Mouse (Mus musculus) midbrain, embryonic 16.5 days (tissue): ENCODE data around the gene Dus2. TPM values are rescaled to one million over a fixed set of nuclear protein-coding genes. Genes with fewer than 3 reads are reported as not detected.

ENCODE experiments used
- ATAC-seq: fragments of 200-750 bp; cut with Nextera tagmentation; 2 replicates; pipeline ENCODE4 v1.8.0; 2017; ENCODE audit warnings: moderate TSS enrichment
- H3K27ac ChIP-seq: fragments of 300-500 bp; sonication (generic); 2 replicates; pipeline ENCODE4 v1.5.1; 2014; ENCODE audit warnings: mild to moderate bottlenecking, low read length, mixed read lengths
- H3K27me3 ChIP-seq: fragments of 300-500 bp; sonication (generic); 2 replicates; pipeline ENCODE4 v1.6.1; 2014; ENCODE audit warnings: low read depth, low read length, mixed read lengths; ENCODE audit not compliant: control insufficient read depth, insufficient read depth
- H3K36me3 ChIP-seq: fragments of 300-500 bp; sonication (generic); 2 replicates; pipeline ENCODE4 v1.6.1; 2014; ENCODE audit warnings: mild to moderate bottlenecking, low read length, moderate library complexity, mixed read lengths; ENCODE audit not compliant: control insufficient read depth, insufficient read depth
- H3K4me1 ChIP-seq: fragments of 300-500 bp; sonication (generic); 2 replicates; pipeline ENCODE4 v1.6.1; 2014; ENCODE audit warnings: mild to moderate bottlenecking, low read length, mixed read lengths; ENCODE audit not compliant: control insufficient read depth, insufficient read depth
- H3K4me2 ChIP-seq: fragments of 300-500 bp; sonication (generic); 2 replicates; pipeline ENCODE4 v1.6.1; 2014; ENCODE audit warnings: mild to moderate bottlenecking, low read length, mixed read lengths
- H3K4me3 ChIP-seq: fragments of 300-500 bp; sonication (generic); 2 replicates; pipeline ENCODE4 v1.5.1; 2014; ENCODE audit warnings: low read depth, mild to moderate bottlenecking, low read length, moderate library complexity, mixed read lengths
- H3K9ac ChIP-seq: fragments of 300-500 bp; sonication (generic); 2 replicates; pipeline ENCODE4 v1.6.1; 2014; ENCODE audit warnings: low read depth, low read length, mixed read lengths
- H3K9me3 ChIP-seq: fragments of 300-500 bp; sonication (generic); replicated peaks from 2 replicates; pipeline ENCODE4 v1.6.1; 2014; ENCODE audit warnings: mild to moderate bottlenecking, low read length, mixed read lengths; ENCODE audit not compliant: control insufficient read depth, poor library complexity, severe bottlenecking
- WGBS: fragments of 180-500 bp; shearing (Covaris S2); extraction: QIAGEN DNeasy Blood & Tissue Kit; methylation state at CpG from one replicate; pipeline ENCODE4 v1.1.7; 2014; 5-methylcytosine and 5-hydroxymethylcytosine counted together
- polyA plus RNA-seq: library from polyadenylated mRNA; unstranded; fragments of >200 nt; fragmentation: Nextera tagmentation; extraction: Ambion mirVana; gene quantifications from 2 replicates; pipeline ENCODE4 v1.2.1, GENCODE M21; 2015

Gene Dus2
- polyA plus RNA-seq, 1 experiment from 2014 or later: 29.4 TPM

- H3K4me2 ChIP-seq: peak within 1 kb of the TSS; percentile 81
- H3K36me3 ChIP-seq: no peaks in the 10 kb centered on the region
- WGBS: 2% methylated on average over 33 of the region's 52 CpGs
- peaks cover 24% of the 10 kb centered on the region for H3K4me1 ChIP-seq
- H3K4me3 ChIP-seq: peak within 1 kb of the TSS; percentile 52
- H3K9me3 ChIP-seq: no peaks in the 10 kb centered on the region
- ATAC-seq: peak; percentile 98
- H3K27me3 ChIP-seq: no peaks in the 10 kb centered on the region
- peak within 1 kb of the TSS; percentile 70 for H3K9ac ChIP-seq
- H3K27ac ChIP-seq: peak within 1 kb of the TSS; percentile 87
Observed at GRCm38 (mm10) chr8:106058731-106059612, 67.8 kb downstream of the Dus2 start, which contains the start of gene Nfatc3. Nfatc3 (plus strand) TSS chr8:106058840.

- no peaks in the 10 kb centered on the region for H3K27me3 ChIP-seq
- peaks cover 24% of the 10 kb centered on the region for H3K4me1 ChIP-seq
- H3K27ac ChIP-seq: peak overlapping the region; percentile 87
- H3K36me3 ChIP-seq: no peaks in the 10 kb centered on the region
- peak overlapping the region; percentile 70 for H3K9ac ChIP-seq
- ATAC-seq: peak; percentile 84
- no peaks in the 10 kb centered on the region for H3K9me3 ChIP-seq
- H3K4me2 ChIP-seq: peak overlapping the region; percentile 81
- WGBS: 0% methylated on average over 71 of the region's 83 CpGs
- H3K4me3 ChIP-seq: peak overlapping the region; percentile 52
Observed at GRCm38 (mm10) chr8:106059613-106060371, 68.7 kb downstream of the Dus2 start.

DNA sequence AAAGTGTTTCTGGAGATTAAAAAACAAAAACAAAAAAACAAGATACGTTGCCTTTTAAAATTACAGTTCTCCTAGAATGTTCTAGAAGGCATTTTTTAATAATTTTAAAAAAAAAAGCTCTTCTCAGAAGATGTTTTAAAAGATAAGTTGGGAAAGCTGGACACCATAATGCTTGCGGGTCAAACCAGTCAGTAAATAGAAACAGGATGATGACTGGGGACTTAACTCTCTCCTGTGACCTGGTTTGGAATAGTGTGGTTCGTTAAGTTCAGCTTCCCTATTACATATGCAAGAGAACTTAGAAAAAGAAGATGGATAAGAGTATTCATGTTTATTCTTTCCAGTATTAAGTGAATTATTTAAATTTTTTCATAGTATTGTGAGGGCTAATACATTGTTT, 69.4 kb downstream of the Dus2 start:
- Histone ChIP-seq H3K36me3 (no peaks in the 10 kb centered on the region), H3K4me1 (peaks cover 24% of the 10 kb centered on the region), H3K9ac (no peak overlapping the region), H3K27ac (no peak overlapping the region), H3K9me3 (no peaks in the 10 kb centered on the region), H3K4me2 (peak overlapping the region; percentile 81), H3K27me3 (no peaks in the 10 kb centered on the region), H3K4me3 (peak overlapping the region; percentile 52)
- no peak for ATAC-seq
- WGBS: 5% methylated on average over 3 of the region's 3 CpGs

- Histone ChIP-seq H3K27me3 (no peaks in the 10 kb centered on the region), H3K36me3 (no peaks in the 10 kb centered on the region), H3K9me3 (no peaks in the 10 kb centered on the region), H3K4me2 (peak overlapping the region; percentile 4; the same call in 1 of the 2 replicates), H3K27ac (no peak overlapping the region), H3K4me3 (no peak overlapping the region), H3K9ac (no peak overlapping the region), H3K4me1 (peaks cover 24% of the 10 kb centered on the region)
- WGBS: 92% methylated on average over 6 of the region's 6 CpGs
- no peak for ATAC-seq
Observed at GRCm38 (mm10) chr8:106061686-106062085, 70.5 kb downstream of the Dus2 start.

GRCm38 (mm10) chr8:106063046-106063445, 71.9 kb downstream of the Dus2 start:
- Histone ChIP-seq H3K27ac (no peak overlapping the region), H3K9ac (no peak overlapping the region), H3K27me3 (no peaks in the 10 kb centered on the region), H3K4me2 (no peak overlapping the region), H3K4me1 (peaks cover 24% of the 10 kb centered on the region), H3K36me3 (no peaks in the 10 kb centered on the region), H3K4me3 (no peak overlapping the region), H3K9me3 (no peaks in the 10 kb centered on the region)
- no peak for ATAC-seq
- WGBS: 100% methylated on average over 7 of the region's 7 CpGs

DNA sequence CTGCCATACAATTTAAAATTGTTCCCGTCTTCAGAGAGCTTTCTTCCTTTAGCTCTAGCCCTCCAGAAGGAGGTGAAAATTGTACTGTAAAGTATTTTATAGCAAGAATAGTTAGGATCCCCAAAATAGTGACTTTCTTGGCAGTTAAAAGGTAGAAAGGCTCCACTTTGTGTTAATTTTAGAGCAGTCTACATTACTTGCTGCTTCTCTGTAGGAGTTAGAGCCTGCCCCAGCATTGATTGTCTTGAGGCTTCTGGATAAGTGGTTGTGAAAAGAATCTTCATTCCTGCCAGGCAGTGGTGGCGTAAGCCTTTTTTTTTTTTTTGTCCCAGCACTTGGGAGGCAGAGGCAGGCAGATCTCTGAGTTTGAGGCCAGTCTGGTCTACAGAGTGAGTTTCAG, 75.6 kb downstream of the Dus2 start:
- ATAC-seq: no peak
- H3K27ac ChIP-seq: no peak overlapping the region
- no peaks in the 10 kb centered on the region for H3K27me3 ChIP-seq
- peaks cover 6% of the 10 kb centered on the region for H3K4me1 ChIP-seq
- H3K9ac ChIP-seq: no peak overlapping the region
- no peaks in the 10 kb centered on the region for H3K9me3 ChIP-seq
- no peak overlapping the region for H3K4me3 ChIP-seq
- no peak overlapping the region for H3K4me2 ChIP-seq
- 93% methylated on average over 2 of the region's 2 CpGs for WGBS
- H3K36me3 ChIP-seq: no peaks in the 10 kb centered on the region

GRCm38 (mm10) chr8:106069565-106069964, 78.4 kb downstream of the Dus2 start:
- Histone ChIP-seq H3K36me3 (no peaks in the 10 kb centered on the region), H3K27me3 (no peaks in the 10 kb centered on the region), H3K9ac (no peak overlapping the region), H3K9me3 (no peaks in the 10 kb centered on the region), H3K4me1 (no peaks in the 10 kb centered on the region), H3K4me3 (no peak overlapping the region), H3K27ac (no peak overlapping the region), H3K4me2 (no peak overlapping the region)
- 58% methylated on average over 1 of the region's 1 CpGs for WGBS
- ATAC-seq: no peak

- Histone ChIP-seq H3K9ac (no peak overlapping the region), H3K36me3 (no peaks in the 10 kb centered on the region), H3K4me2 (no peak overlapping the region), H3K4me3 (no peak overlapping the region), H3K27ac (no peak overlapping the region), H3K27me3 (no peaks in the 10 kb centered on the region), H3K4me1 (no peaks in the 10 kb centered on the region), H3K9me3 (no peaks in the 10 kb centered on the region)
- ATAC-seq: no peak
Observed at GRCm38 (mm10) chr8:106072113-106072512, 81.0 kb downstream of the Dus2 start.

- H3K9ac ChIP-seq: no peak overlapping the region
- ATAC-seq: no peak
- H3K27me3 ChIP-seq: no peaks in the 10 kb centered on the region
- H3K4me3 ChIP-seq: no peak overlapping the region
- H3K27ac ChIP-seq: no peak overlapping the region
- no peak overlapping the region for H3K4me2 ChIP-seq
- H3K9me3 ChIP-seq: no peaks in the 10 kb centered on the region
- H3K36me3 ChIP-seq: peaks cover 5% of the 10 kb centered on the region; the same call in 1 of the 2 replicates
- no peaks in the 10 kb centered on the region for H3K4me1 ChIP-seq
Observed at GRCm38 (mm10) chr8:106074236-106074635, 83.1 kb downstream of the Dus2 start.
